Mouse (Mus musculus) lung, postnatal 14 days (tissue): ENCODE results near the gene Chrm3.
"Not testable (repeated sequence)": the region's sequence is repeated elsewhere in the genome, so short reads cannot be mapped to it uniquely, and the experiment has no call there.

ENCODE experiments used
- DNase-seq: peaks from one replicate; pipeline ENCODE4 v3.0.0; 2021

Gene Chrm3

GRCm38 (mm10) chr13:10360777-10361176, at the start of gene Chrm3:
Gene Chrm3 (minus strand): TSS chr13:10360847.
- peak; percentile 35 for DNase-seq

- DNase-seq: no peak
Observed at GRCm38 (mm10) chr13:10394364-10394763, 33.7 kb upstream of the Chrm3 start.

DNA sequence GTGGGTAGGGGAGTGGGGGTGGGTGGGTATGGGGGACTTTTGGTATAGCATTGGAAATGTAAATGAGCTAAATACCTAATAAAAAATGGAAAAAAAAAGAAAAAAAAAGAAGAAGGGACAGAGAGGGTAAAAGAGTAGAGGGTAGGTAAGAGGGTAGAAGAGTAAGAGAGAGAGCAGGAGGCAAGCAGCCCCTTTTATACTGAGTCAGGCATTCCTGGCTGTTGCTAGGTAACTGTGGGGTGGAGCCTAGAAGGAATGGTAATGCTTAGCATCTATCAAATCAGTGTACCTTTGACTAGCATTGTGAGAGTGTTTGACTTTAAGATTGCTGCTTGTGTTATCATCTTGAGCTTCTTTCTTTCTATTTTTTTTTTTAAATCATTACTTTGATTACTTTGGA, 14.8 kb upstream of the Chrm3 start:
- DNase-seq: not testable (repeated sequence)

- peak; percentile 17 for DNase-seq
Observed at GRCm38 (mm10) chr13:10360199-10360694, 400 bp downstream of the Chrm3 start.

DNA sequence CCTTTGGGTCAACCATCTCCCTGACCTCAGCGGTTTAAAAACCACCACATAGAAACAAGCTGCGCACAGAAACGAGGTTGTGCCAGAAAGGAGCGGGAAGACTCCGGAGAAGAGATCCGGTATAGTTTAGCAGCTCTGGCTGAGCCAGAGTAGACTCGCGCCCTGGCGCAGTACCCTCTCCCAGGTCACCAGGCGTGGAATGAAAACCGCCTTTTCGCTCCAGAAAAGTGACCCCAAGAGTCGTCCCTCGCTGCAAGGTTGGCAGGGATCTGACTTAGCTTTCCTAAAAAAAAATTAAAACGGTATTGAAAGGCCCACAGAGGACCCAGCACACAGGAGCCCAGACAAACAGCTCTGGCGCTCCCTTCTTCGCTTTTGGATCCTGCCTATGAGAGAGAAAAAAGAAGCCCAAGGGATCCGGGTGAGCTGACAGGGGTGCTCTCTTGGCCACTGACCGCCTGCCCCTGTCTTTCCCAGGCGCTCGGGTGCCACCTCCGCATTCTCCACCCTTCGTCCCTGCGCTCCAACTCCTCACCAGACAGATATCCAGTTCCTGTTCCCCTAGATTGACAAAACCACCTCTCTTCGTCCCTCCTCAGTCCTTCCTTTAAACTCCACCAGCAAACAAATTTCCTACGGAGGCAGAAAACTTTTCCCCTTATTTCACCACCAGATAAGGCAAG, 990 bp downstream of the Chrm3 start:
- peak; percentile 3 for DNase-seq

GRCm38 (mm10) chr13:10355796-10356195, 4.9 kb downstream of the Chrm3 start:
- no peak for DNase-seq

GRCm38 (mm10) chr13:10354885-10355575, 5.6 kb downstream of the Chrm3 start:
- DNase-seq: no peak

GRCm38 (mm10) chr13:10352141-10352540, 8.5 kb downstream of the Chrm3 start:
- no peak for DNase-seq

DNA sequence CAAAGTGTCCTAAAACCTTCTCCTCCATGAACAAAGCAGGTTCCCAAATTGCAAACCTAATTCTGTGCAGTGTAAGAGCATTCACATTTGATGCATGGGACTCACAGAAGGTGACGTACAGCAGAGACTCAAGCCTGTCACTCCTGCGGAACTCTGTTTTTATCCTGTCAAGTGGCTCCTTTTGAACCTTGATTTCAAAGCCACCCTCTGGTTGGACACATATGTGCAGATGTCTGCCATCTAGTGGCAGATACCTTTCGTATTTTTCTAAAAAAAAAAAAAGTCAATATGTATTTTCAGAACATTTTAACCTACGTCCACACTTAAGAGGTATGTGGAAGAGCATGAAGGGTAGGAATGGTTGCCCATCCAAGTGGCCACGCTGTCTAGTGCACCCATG, 16.3 kb downstream of the Chrm3 start:
- DNase-seq: peak; percentile 5

GRCm38 (mm10) chr13:10335558-10335957, 25.1 kb downstream of the Chrm3 start:
- DNase-seq: peak; percentile 1

DNA sequence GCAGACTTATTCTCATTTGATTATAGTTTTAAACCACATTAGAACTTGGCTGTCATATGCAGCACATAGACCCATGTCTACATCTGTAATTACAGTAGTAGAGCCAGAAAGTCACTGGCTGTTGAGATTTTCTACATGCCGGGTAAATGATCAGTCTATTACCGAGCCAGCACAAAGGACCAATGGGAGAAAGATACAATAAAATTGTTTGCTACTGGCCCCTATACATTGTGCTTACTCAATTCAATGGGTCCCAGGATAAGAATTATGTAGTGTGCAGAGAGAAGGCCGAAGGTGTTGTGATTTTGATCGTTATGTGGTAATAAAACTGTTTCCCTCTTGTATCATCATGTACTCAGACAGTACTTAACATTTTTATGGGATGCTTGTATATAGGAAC, 27.9 kb downstream of the Chrm3 start:
- no peak for DNase-seq

DNA sequence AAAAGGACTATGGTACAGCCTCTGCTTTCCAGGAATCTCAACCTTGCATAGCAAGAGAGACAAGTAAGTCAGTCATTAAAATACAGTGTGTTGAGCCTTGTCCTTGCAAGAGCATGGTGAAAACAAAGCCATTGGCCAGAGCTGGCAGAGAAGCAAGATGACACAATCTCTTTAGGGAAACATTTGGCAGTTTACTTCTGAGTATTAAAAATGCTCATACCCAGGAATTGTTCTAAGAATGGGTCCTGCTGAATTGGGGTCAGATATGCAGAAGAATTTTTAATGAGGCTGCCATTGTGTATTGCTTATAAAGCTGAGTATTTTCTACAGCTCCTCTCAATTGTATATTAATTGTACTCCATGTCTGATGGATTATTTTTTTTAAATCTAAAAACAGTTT, 50.8 kb downstream of the Chrm3 start:
- DNase-seq: no peak

- no peak for DNase-seq
Observed at GRCm38 (mm10) chr13:10295160-10295559, 65.5 kb downstream of the Chrm3 start.

DNA sequence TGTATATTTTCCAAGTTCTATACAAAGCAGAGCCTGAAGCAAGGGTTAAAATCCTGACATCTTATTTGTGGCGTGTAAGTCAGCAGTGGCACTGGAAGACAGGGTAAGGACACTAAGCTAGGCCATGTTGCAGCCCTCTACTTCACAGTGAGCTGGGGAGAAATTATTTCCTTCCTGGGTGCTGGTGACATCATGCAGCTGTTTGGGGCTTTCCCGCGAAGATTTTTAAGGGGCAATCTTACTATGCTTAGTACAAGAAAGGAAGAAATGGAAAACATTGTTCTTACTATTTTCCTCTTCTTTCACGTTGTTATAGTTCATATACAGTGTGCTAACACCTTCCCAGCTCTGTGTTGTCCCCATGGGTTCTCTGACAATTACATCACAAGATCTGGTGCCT, 76.3 kb downstream of the Chrm3 start:
- peak; percentile 7 for DNase-seq

- DNase-seq: no peak
Observed at GRCm38 (mm10) chr13:10274907-10275306, 85.7 kb downstream of the Chrm3 start.

DNA sequence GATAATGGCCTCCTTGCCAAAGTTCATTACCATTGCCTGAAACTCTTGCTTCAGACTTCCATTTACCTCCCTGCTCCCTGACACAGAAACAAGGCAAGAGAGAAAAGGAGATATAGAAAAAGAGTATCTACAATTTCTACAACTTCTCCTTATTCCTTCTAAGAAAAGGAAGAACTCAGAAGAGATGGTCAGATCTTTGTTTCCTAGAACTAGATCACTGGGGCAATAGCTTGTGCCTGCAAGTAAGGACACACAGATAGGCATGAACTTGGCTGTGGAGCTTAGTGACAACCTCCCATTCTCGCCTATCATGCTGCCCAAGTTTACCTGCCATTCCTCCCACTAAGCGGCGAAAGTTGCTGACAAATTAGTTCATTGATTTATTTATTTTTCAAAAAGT, 96.9 kb downstream of the Chrm3 start:
- no peak for DNase-seq

GRCm38 (mm10) chr13:10253049-10253448, 107.6 kb downstream of the Chrm3 start:
- DNase-seq: no peak

GRCm38 (mm10) chr13:10251499-10252179, 109.0 kb downstream of the Chrm3 start:
- no peak for DNase-seq

- peak; percentile 9 for DNase-seq
Observed at GRCm38 (mm10) chr13:10244243-10244998, 116.2 kb downstream of the Chrm3 start.

DNA sequence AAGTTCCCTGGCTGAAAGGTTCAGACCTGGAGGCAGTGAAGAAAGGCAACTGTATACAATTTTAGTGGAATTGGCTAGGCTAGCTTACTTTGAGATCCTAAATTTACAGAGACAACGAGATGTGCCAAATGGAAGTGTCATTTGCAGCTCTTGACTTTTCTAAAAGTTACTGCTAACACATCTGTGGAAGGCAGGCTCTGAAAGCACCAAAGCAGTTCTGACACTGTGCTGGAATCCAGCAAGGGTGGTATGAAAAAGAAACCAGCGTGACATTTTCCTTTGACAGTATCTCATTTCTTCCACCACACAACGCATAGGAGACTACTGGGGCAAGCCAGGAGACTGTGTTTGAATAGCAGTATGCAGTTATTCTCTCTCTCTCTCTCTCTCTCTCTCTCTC, 120.4 kb downstream of the Chrm3 start:
- no peak for DNase-seq

DNA sequence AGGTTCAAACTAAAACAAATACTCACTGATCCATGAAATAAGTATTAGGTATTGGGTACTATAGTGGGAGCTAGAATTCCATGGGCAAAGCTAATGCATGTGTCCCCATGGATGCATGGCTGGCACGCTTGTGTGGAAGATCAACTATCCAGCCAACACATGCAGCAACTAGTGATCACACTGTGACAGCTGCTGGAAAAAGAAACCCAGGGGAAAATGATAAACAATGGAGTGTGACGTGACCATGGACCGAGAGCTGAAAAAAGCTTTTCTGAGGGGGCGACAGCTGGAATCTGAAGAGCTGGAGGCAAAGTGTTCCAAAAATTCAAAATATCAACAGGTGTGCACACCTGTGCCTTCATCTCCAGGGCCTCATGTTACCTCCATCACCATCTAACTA, 120.8 kb downstream of the Chrm3 start:
- DNase-seq: no peak

DNA sequence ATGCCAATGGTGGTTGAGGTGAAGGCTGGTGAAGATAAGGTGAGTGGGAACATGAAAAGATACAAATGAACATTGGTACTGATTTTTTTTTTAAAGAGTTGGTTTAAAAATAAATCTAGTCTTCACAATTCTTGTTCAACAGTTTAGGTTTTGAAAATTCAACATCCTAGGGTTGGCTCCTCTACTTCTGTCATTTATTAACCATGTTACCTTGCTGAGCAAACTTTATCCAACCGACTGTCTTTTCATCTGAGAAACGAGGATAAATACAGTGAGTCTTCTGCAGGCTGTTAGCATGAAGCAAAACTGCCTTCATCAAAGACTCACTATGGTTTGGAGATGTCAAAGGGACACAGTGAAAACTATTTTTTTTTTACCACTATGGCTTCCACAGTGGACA, 123.0 kb downstream of the Chrm3 start:
- no peak for DNase-seq

- DNase-seq: no peak
Observed at GRCm38 (mm10) chr13:10236279-10236678, 124.4 kb downstream of the Chrm3 start.
